Mouse (Mus musculus) heart, embryonic 14.5 days (tissue): ENCODE measurements around the gene Fibcd1. TPM values are rescaled to one million over a fixed set of nuclear protein-coding genes. Genes with fewer than 3 reads are reported as not detected.

Source experiments
- ATAC-seq: fragments of 200-750 bp; cut with Nextera tagmentation; 2 replicates; pipeline ENCODE4 v1.8.0; 2017; ENCODE audit warnings: low read depth, moderate TSS enrichment; ENCODE audit not compliant: insufficient number of reproducible peaks, insufficient read depth, low FRiP score
- H3K27ac ChIP-seq, 2 experiments: fragments of 200-500 bp in 1 of 2; fragments of 300-500 bp in 1 of 2; sonication (generic) in 1 of 2; replicated peaks in 1 of 2; 2 replicates each; pipeline ENCODE4 v1.5.1; 2012 to 2014; ENCODE audit warnings: low read depth in 2 of 2, low read length in 2 of 2, control low read depth in 1 of 2, mild to moderate bottlenecking in 1 of 2, mixed read lengths in 1 of 2; ENCODE audit not compliant: control insufficient read depth in 1 of 2, insufficient read depth in 1 of 2
- H3K27me3 ChIP-seq: fragments of 300-500 bp; sonication (generic); 2 replicates; pipeline ENCODE4 v1.6.1; 2014; ENCODE audit warnings: mild to moderate bottlenecking, low read length, control low read depth; ENCODE audit not compliant: control insufficient read depth, insufficient read depth
- H3K36me3 ChIP-seq: fragments of 300-500 bp; sonication (generic); 2 replicates; pipeline ENCODE4 v1.6.1; 2014; ENCODE audit warnings: mild to moderate bottlenecking, control low read depth, low read length, mixed read lengths; ENCODE audit not compliant: control insufficient read depth, insufficient read depth
- H3K4me1 ChIP-seq, 2 experiments: fragments of 200-500 bp in 1 of 2; fragments of 300-500 bp in 1 of 2; sonication (generic) in 1 of 2; 2 replicates each; pipeline ENCODE4 v1.6.1; 2012 to 2014; ENCODE audit warnings: low read length in 2 of 2, control low read depth in 1 of 2, mixed read lengths in 1 of 2; ENCODE audit not compliant: control insufficient read depth in 2 of 2, insufficient read depth in 2 of 2
- H3K4me2 ChIP-seq: fragments of 300-500 bp; sonication (generic); 2 replicates; pipeline ENCODE4 v1.6.1; 2014; ENCODE audit warnings: mild to moderate bottlenecking, low read length
- H3K4me3 ChIP-seq, 2 experiments: fragments of 200-500 bp in 1 of 2; fragments of 300-500 bp in 1 of 2; sonication (generic) in 1 of 2; 2 replicates each; pipeline ENCODE4 v1.5.1; 2012 to 2014; ENCODE audit warnings: low read length in 2 of 2, mild to moderate bottlenecking in 2 of 2, control low read depth in 1 of 2, low read depth in 1 of 2, moderate library complexity in 1 of 2; ENCODE audit not compliant: control insufficient read depth in 1 of 2, insufficient read depth in 1 of 2
- H3K9ac ChIP-seq: fragments of 300-500 bp; sonication (generic); 2 replicates; pipeline ENCODE4 v1.6.1; 2014; ENCODE audit warnings: mild to moderate bottlenecking, low read length
- H3K9me3 ChIP-seq: fragments of 300-500 bp; sonication (generic); 2 replicates; pipeline ENCODE4 v1.6.1; 2016; ENCODE audit warnings: low read length, control low read depth; ENCODE audit not compliant: control insufficient read depth
- WGBS: fragments of 180-500 bp; shearing (Covaris S2); extraction: QIAGEN DNeasy Blood & Tissue Kit; methylation state at CpG from one replicate; pipeline ENCODE4 v1.1.7; 2014; 5-methylcytosine and 5-hydroxymethylcytosine counted together
- polyA plus RNA-seq: library from polyadenylated mRNA; unstranded; fragments of >200 nt; fragmentation: Nextera tagmentation; extraction: Ambion mirVana; gene quantifications from 2 replicates; pipeline ENCODE4 v1.2.1, GENCODE M21; 2014

Gene Fibcd1
- polyA plus RNA-seq, 1 experiment from 2014 or later: 0.04 TPM

DNA sequence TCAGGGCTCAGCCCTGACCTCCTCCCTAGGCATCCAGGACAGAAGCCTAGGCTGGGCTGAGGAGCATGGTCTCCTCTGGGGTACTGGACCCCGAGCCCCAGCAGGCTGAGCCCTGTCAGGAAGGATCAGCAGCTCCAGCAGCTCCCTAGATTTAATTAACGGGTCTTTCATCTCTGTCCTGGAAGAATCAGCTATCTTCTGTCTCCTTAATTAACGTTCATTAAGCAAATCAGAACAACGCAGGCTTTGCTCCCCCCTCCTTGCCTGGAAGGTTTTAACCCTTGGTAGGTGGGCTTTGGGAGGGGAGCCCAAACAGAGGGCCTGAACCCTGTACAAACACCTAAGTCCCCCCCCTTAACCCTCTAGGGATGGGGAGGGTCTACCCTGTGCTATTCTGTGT lies 37.3 kb upstream of the Fibcd1 start:
- Histone ChIP-seq H3K27me3 (peaks cover 89% of the 10 kb centered on the region), H3K9me3 (no peaks in the 10 kb centered on the region), H3K9ac (no peak overlapping the region), H3K4me2 (no peak overlapping the region), H3K27ac (no peak overlapping the region), H3K4me3 (no peak overlapping the region), H3K36me3 (no peaks in the 10 kb centered on the region), H3K4me1 (peaks cover 0 to 3% of the 10 kb centered on the region in 2 experiments; a peak in 2 of 4 replicates)
- no peak for ATAC-seq
- 22% methylated on average over 4 of the region's 4 CpGs for WGBS

DNA sequence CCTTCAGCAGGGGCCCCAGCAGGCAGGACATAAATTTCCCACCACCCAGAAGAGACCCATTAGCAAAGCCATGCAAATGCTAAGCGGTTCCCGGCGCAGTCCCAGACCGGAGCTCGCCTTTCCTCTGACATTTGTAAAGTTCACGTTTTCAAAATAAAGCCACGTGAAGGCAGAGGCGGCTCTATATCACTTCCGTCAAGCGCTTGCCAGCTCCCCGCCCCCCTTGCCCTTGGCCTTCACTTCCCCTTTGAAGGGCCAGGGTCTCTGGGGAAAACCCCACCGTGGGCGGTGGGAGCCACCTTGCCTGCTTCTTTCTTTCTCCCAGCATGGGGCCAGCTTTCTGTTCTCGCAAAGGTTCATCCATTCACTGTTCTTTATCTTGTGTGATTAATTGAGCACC lies 35.1 kb upstream of the Fibcd1 start:
- Histone ChIP-seq H3K36me3 (no peaks in the 10 kb centered on the region), H3K4me3 (no peak overlapping the region), H3K9me3 (no peaks in the 10 kb centered on the region), H3K27ac (no peak overlapping the region), H3K4me1 (peaks cover 0 to 3% of the 10 kb centered on the region in 2 experiments; a peak in 2 of 4 replicates), H3K27me3 (peaks cover 81% of the 10 kb centered on the region), H3K9ac (no peak overlapping the region), H3K4me2 (no peak overlapping the region)
- ATAC-seq: no peak
- WGBS: 7% methylated on average over 14 of the region's 14 CpGs

DNA sequence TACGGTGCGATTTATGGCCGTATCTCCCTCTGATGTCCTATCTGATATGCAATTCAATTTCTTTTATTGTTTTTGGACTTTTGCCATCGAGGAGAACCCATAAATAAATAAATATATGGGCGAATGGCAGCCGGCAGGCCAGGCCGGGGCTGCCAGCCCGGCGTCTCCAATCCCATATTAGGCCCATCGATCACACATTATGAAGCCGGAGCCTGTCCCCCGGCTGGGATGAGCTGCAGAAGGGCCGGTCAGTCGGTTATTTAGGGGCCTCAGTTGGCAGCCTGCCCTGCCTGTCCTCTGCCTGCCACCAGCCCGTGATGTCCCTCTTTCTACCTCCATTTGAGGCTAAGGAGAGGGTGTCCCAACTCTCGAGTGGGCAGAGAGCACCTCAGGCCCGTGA lies 32.8 kb upstream of the Fibcd1 start:
- Histone ChIP-seq H3K27me3 (peaks cover 75% of the 10 kb centered on the region), H3K4me2 (no peak overlapping the region), H3K36me3 (no peaks in the 10 kb centered on the region), H3K9me3 (no peaks in the 10 kb centered on the region), H3K9ac (no peak overlapping the region), H3K27ac (no peak overlapping the region), H3K4me3 (no peak overlapping the region), H3K4me1 (peaks cover 0 to 3% of the 10 kb centered on the region in 2 experiments; a peak in 2 of 4 replicates)
- WGBS: 67% methylated on average over 17 of the region's 17 CpGs
- ATAC-seq: no peak

DNA sequence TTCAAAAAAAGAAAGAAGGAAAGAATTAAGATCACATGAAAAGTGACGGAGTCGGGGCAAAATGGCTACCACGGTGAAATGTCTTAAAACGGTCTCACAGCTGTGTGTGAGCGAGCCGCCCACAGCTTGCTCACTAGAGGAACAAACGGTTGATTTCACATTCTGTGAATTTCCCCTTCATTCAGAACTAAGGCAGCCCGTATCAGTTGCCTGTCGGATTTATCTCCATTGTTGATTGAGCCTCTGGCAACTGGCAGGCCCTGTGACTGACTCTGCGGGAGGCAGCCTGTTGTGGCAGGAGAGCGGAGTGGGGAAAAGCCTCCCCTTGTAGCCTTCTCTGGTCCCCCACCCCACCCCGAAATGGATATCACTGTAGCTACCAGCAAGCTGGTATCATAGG lies 30.6 kb upstream of the Fibcd1 start:
- Histone ChIP-seq H3K27me3 (peaks cover 54% of the 10 kb centered on the region), H3K4me1 (peaks cover 0 to 3% of the 10 kb centered on the region in 2 experiments; a peak in 2 of 4 replicates), H3K9ac (no peak overlapping the region), H3K4me2 (no peak overlapping the region), H3K27ac (no peak overlapping the region), H3K36me3 (no peaks in the 10 kb centered on the region), H3K9me3 (no peaks in the 10 kb centered on the region), H3K4me3 (no peak overlapping the region)
- 13% methylated on average over 12 of the region's 12 CpGs for WGBS
- no peak for ATAC-seq

DNA sequence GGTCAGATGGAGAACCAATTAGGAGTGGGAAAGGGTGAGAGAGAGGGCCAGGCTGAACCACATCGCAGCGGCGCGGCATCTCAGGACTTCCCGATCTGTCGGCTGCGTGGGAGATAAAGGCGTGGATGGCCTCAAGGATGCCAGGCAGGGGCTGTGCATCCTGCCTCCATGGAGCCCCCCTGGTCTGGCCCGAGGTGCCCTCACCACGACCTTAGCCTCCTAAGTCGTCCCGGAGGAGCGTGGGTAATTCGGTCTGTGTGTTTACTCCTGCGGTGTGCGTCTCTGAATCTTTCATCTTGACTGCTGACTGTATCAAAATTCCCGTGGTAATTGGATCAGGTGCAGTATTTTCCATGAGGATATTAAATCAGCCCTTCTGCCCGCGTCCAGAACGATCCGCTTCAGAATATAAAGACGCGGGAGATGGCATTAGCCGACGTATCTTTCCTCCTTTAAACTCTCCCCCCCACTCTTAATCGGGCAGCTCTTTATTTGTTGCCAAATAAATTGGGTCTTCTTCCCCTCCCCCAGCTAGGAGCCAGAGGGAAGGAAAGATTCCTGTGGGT lies 28.6 kb upstream of the Fibcd1 start:
- Histone ChIP-seq H3K27me3 (peaks cover 35% of the 10 kb centered on the region), H3K4me1 (no peaks in the 10 kb centered on the region; a peak in 1 of 4 replicates), H3K4me3 (no peak overlapping the region), H3K36me3 (no peaks in the 10 kb centered on the region), H3K9ac (no peak overlapping the region), H3K4me2 (no peak overlapping the region), H3K27ac (no peak overlapping the region), H3K9me3 (no peaks in the 10 kb centered on the region)
- no peak for ATAC-seq
- 75% methylated on average over 26 of the region's 26 CpGs for WGBS

DNA sequence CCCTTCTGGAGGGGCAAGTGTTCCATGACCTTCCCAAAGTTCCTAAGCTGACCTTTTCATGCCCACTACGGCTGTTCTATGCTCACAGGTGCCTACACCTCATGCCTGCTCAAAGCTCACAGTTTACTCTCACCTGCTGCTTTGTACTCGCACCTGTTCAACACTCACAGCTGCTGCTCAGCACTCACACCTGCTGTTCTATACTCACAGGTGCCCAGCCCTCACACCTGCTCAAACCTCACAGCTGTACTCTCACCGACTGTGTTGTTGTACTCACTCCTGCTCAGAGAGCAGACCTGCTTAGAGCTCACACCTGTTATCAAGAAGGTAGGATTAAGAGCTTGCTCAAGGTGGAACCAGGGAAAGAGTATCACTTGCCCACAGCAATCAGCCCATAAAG lies 24.9 kb upstream of the Fibcd1 start:
- Histone ChIP-seq H3K4me1 (peaks cover 0 to 2% of the 10 kb centered on the region in 2 experiments; a peak in 1 of 4 replicates), H3K9me3 (no peaks in the 10 kb centered on the region), H3K9ac (no peak overlapping the region), H3K27ac (no peak overlapping the region), H3K4me2 (no peak overlapping the region), H3K36me3 (no peaks in the 10 kb centered on the region), H3K4me3 (no peak overlapping the region), H3K27me3 (peaks cover 13% of the 10 kb centered on the region; the same call in 1 of the 2 replicates)
- ATAC-seq: no peak
- 57% methylated on average over 3 of the region's 3 CpGs for WGBS

DNA sequence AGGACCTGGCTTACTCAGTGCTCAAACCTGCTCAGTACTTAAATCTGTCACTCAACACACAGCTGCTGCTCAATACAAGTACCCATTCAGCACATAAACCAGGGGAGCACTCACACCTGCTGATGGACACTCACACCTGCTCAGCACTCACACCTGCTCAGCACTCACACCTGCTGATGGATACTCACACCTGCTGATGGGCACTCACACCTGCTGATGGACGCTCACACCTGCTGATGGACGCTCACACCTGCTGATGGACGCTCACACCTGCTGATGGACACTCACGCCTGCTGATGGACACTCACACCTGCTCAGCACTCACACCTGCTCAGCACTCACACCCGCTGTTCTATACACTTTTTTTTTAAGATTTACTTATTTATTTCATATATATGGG lies 23.9 kb upstream of the Fibcd1 start:
- H3K4me1 ChIP-seq: peaks cover 0 to 2% of the 10 kb centered on the region in 2 experiments; a peak in 1 of 4 replicates
- no peak for ATAC-seq
- no peak overlapping the region for H3K4me2 ChIP-seq
- no peak overlapping the region for H3K27ac ChIP-seq
- peaks cover 7% of the 10 kb centered on the region; the same call in 1 of the 2 replicates for H3K27me3 ChIP-seq
- H3K9ac ChIP-seq: no peak overlapping the region
- H3K9me3 ChIP-seq: no peaks in the 10 kb centered on the region
- H3K4me3 ChIP-seq: no peak overlapping the region
- H3K36me3 ChIP-seq: no peaks in the 10 kb centered on the region
- WGBS: 85% methylated on average over 5 of the region's 5 CpGs
